Mouse (Mus musculus) brain, embryonic 18.5 days (tissue): ENCODE measurements at regions not wholly inside any gene's neighbourhood (a gene's known extent, or its start where the extent isn't known, plus 50 kb on each side); places are given as distances from the start of the nearest gene placed in this dataset.

Source experiments
- DNase-seq: peaks from one replicate; pipeline ENCODE4 v3.0.0-alpha.2; 2012; ENCODE audit warnings: low read depth, low spot score

DNA sequence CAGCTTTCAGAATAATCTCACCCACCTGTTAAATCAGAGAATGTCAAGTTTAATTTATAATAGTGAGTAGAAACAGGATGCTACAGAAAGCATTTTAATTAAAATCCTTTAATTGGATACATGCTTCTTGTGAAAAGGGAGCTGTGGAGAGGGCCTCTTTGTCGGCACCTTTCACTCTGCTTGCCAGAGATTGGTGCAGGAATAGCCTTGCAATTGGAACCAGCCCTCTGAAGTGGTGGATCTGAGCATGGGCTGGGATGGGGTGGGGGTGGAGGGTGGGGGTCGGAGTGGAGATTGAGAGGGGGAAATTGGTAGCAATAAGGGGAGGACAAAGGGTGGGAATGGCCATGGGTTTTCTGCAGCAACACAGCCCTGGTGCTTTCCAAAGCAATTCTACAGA, 207.2 kb downstream of the Tbx15 start:
- no peak for DNase-seq

- DNase-seq: no peak
These were observed 207.6 kb downstream of the Tbx15 start for GRCm38 (mm10) chr3:99447813-99448212.

DNA sequence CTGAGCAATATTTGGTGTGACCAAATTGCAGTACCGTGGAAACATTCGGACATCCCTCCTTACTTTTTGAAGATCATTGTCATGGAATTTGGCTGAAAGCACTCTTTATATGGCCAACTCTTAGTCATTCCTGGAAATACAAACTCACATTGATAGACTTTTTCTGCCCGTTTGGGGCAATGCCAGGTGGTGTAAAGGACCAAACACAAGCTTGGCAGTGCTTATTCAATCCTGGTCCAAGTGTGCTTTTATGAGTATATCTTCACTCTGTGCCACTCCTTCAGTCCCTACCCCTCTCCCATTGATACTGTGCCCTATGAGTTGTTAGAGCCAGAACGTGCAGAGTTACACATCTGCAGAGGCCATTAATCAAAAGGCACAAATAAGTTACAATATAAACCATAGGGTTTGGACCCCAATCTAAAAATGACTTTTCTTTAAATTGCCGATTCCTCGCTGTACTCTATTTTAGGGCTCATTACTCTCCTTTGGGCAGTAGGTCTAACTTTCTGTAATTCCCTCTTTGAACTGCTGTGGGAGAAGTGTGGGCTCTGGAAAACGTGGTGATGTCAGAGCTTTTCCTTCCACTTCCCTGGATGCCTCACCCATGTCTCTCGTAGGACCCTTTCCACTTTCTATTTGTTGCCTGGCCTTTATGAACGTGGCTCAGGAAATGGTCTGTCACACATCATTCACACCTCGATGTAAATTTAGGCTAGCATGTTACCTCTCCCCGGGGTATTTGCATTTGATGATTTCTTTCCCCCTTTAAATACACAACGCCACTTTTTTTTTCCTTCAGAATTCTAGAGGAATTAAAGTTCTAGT, 219.1 kb downstream of the Tbx15 start:
- no peak for DNase-seq

DNA sequence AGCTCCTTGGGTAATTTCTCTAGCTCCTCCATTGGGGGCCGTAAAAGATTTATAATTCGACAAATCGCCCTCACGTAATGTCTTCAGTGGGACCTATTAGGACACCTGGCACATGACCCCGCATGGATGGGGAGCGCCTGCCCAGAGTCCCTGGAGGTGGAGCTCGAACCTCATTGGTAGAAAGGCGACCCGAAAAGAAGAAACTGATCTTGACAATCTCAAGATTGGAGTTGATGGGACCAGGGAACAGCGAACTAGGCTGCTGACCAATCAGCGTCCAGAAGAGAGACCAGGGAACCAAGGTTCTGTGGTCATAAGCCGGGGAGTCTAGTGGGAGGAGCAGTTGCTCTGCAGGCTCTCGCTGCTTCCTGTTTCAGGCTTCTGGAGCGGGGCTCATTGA, 259.8 kb downstream of the Tbx15 start:
- no peak for DNase-seq

DNA sequence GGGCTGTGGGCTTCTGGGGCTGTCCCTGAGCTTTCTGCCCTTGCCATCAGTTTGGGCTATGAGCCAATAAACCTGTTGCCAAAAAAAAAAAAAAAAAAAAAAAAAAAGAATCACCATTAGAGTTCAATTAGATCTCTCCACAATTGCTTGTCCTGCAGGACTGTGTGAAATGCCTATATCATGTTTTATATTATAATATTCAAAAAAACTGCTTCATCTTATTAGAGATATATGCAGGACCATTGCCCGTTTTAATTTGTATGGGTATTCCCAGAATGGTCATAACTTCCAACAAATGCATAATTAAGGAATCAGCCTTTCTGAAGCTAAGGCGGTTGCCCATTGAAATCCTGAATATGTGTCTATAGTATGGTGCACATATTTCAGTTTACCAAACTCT, 264.6 kb downstream of the Tbx15 start:
- DNase-seq: no peak

- DNase-seq: no peak
These were observed 272.1 kb downstream of the Tbx15 start for GRCm38 (mm10) chr3:99512250-99512649.

DNA sequence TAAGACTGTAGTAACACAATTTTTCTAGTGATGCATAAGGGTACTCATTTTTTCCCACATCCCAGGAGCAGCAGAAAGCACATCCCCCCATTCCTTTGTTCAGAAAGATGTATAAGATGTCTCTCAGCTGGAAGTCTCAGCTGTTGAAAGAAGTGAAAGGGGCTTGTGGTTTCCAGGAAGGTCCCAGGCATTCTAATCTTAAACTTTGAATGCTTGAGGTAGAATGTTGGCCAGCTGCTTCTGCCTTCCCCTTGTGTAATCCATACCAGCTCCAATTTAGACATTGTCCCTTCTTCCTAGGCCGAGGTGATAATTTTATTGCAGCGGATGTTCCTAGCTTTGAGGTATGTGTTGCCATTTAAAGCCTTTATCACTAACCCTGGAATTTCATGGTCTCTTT, 272.8 kb downstream of the Tbx15 start:
- DNase-seq: no peak

DNA sequence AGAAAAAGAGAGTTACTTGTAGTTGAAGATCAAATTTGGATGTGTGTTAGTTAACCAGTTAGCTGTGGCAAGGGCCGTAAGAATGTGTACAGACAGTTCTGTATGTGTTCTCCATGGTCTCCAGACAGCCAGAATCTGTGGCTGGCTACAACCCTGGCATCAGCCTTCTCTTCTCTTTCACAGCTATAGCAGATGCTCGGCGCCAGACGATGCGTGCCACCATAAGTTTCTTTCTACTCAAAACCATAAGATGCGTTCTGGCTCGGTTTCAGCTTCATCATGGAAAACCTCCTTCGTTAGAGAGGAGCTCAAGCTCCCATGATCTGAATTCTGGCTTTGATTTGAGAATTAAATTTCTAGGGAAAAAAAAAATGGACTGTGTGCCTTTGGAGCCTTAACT, 275.6 kb downstream of the Tbx15 start:
- DNase-seq: peak; percentile 40

GRCm38 (mm10) chr3:99560917-99561316, 320.7 kb downstream of the Tbx15 start:
- DNase-seq: no peak

DNA sequence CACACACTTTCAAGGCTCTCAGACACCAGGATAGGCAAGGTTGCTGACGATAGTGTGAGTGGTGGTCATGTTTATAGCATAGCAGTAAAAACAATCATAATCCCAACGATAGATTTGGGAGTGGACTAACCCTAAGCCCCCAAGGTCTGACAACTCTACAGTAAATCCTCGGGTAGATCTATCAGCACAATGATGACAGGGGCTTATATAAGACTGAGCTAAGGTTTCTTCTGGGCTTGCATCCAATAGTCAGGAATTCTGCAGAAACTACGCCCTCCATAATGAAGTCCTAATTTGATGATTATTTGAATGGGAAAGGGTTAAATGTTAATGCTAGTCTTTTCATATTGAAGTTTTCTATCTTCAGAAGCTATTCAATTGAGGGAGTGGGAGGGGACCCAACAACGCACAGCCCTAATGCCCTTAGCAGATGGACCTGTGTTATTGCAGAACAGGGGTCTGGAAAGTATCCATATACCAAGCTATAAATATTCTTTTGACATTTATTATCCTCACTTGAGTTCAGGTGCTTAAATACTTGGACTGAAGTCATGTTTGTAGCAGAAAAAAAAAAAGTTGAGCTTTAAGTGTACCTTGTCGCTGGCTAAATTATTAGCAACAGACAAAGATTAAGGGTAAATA, 311.8 kb upstream of the Spag17 start:
- DNase-seq: no peak

DNA sequence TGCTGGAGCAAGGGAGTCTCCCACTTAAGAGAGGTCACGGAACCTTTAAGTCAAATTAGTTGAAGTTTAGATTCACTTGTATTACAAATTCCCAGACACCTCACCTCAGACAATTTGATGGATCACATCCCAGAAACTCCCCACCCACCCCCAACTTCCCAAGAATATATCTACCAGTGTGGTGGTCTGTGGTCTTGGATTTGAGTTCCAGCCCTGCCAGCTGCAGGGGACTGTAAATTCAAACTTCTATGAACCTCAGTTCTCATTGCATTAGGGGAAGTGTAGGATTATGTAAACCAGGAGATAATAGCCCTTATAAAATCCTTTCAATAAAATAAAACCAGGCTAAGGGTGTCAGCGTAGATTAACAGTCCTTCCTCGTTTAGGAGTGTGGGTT, 311.2 kb upstream of the Spag17 start:
- no peak for DNase-seq

DNA sequence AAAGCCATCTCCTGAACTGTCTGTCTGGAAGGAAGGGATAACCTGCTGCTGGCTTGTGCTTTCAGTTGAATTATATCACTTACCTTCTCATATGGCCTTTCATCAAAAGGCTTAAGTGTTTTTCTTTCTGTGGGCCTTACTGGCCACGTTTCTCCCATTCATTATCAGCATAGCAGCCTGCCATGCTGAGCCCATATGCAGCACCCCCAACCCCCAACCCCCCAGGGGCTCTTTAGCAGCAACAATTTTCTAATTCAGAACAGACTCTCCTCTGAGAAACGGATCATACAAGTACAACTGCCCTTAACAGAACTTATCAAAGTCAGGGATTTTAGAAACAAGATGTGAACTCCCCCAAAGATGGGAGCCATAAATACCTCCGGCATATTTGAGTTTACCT, 282.5 kb upstream of the Spag17 start:
- DNase-seq: no peak

GRCm38 (mm10) chr3:99632309-99632708, 252.9 kb upstream of the Spag17 start:
- DNase-seq: no peak

- no peak for DNase-seq
These were observed 243.7 kb upstream of the Spag17 start for GRCm38 (mm10) chr3:99641343-99642106.

DNA sequence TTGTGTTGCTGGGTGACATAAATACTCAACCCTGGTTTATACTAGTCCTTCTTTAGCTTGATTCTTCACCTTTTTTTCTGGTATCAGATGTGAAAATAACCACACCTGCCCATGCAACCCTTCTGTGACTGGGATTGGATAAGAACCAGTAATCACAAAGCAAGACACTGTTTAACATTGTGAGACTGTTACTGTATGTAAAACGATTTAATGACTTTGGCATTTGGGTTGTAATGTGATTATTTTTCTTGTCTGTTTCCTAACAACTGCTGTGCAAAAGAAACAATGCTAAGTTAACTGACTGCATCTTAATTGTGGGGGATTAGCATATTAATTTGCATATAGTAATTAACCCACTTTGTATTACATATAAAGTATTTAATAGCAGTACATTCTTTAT, 240.3 kb upstream of the Spag17 start:
- DNase-seq: no peak

- no peak for DNase-seq
These were observed 239.9 kb upstream of the Spag17 start for GRCm38 (mm10) chr3:99645318-99645717.

- no peak for DNase-seq
These were observed 227.6 kb upstream of the Spag17 start for GRCm38 (mm10) chr3:99657617-99658016.

DNA sequence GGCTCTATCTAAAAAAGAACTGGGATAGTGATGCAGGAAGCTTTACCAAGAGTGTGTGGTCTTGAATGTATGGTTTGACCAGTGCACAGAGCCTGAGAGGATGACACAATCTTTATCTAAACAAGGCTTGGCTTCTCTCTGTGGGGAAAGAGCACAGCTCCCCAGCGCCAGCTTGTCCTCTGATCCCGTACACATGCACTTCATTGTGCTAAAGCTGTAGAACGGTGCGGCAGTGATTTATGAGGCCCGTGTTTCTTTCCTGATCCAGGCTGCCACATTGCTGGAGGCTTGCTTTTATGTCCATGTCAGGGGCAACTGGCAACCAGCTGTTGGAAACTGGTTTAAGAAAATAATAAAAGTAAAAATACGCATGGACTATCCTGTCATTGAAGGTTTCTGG, 221.4 kb upstream of the Spag17 start:
- DNase-seq: no peak

GRCm38 (mm10) chr3:99665363-99665762, 219.8 kb upstream of the Spag17 start:
- no peak for DNase-seq

DNA sequence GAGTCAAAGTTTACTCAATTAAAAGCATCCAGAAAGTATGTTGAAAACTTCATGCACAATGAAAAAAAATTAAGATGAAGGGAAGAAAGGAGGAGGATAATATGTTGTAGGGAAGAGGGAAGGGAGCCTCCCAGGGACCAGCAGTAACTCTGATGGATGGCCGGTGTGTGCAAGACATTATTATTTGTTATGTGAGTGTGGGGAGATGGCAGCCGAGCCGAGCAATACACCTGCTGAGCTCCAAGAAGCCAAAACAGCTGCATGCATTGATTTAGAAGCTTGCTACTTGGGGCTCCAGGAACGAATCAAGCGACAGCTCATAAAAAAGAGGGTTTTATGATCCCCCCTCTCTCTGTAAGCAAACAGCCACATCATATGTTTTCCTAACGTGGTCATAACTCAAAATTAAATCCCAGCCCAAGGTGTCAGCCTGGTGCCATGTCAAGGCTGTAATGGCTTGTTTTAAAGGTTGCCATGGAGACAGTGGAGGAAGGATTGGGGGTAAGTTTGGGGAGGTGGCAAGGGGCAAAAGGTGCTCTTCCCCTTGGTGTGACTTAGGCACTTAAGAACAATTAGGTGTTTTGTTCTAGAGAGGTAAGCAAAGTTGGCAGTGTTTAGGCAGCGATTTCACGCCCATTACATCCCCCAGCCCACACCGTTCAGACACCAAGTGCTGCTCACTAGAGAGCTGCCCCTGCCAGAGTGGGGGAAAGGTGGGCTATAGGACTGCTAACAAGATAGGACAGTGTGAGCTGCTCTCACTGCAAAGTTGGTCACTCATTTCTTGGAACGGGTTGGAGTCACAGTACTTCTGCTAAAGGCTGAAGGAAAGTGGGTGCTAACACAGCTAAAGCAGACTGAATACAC, 219.1 kb upstream of the Spag17 start:
- DNase-seq: no peak

- no peak for DNase-seq
These were observed 211.1 kb upstream of the Spag17 start for GRCm38 (mm10) chr3:99674145-99674544.

GRCm38 (mm10) chr3:99709506-99709905, 175.7 kb upstream of the Spag17 start:
- DNase-seq: no peak
